Mouse (Mus musculus): ENCODE measurements around the gene C4b. TPM values are rescaled to one million over a fixed set of nuclear protein-coding genes. Genes with fewer than 3 reads are reported as not detected.
"Not testable (repeated sequence)": the region's sequence is repeated elsewhere in the genome, so short reads cannot be mapped to it uniquely, and the experiment has no call there.

Gene C4b
- polyA plus RNA-seq (2014; fragmentation: Nextera tagmentation; extraction: Ambion mirVana), result not detected in 2 replicates

DNA sequence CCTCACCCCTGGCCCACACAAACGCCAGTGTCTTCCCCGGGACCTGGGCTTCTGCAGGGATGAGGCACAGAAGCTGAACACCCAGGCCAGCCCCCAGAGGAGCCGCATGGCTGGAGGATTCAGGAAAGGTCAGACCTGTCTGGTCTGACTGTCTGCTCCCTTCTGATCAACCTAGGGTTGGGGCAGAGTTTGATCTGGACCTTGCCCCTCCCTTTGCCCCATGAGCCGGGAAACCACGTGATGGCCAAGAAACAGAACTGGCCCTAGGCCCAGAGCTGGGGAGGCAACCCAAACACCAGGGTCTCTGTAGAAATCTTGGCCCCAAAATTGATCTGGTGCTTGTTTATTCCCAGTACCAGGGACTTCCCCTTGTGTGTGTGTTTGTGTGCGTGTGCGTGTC lies at the start of gene C4b:
C4b (minus strand) TSS at position 164 of the 400 bp plus-strand sequence.
- H3K36me3 ChIP-seq (ENCODE audit: insufficient read depth), result no peaks in the 10 kb centered on the region
- ATAC-seq (ENCODE audit: insufficient read depth) (no peak), DNase-seq (no peak)
- H3K4me1 ChIP-seq (ENCODE audit: insufficient read depth), result no peaks in the 10 kb centered on the region
- H3K4me3 ChIP-seq (ENCODE audit: low read depth, low read length), result no peak within 1 kb of the TSS
- H3K9ac ChIP-seq, result no peak within 1 kb of the TSS
- 75% methylated on average over 7 of the region's 7 CpGs for WGBS
- peaks cover under 1% of the 10 kb centered on the region; the same call in 1 of the 2 replicates for H3K9me3 ChIP-seq (ENCODE audit: low read depth, low read length)
- no peak for TF ChIP-seq CTCF (IDR thresholded peaks at IDR 0.05; ENCODE audit: low read depth)
- H3K27me3 ChIP-seq (ENCODE audit: insufficient read depth, low read length), result no peaks in the 10 kb centered on the region
- H3K4me2 ChIP-seq, result no peak within 1 kb of the TSS
- no peak within 1 kb of the TSS for H3K27ac ChIP-seq (ENCODE audit: low read depth)

DNA sequence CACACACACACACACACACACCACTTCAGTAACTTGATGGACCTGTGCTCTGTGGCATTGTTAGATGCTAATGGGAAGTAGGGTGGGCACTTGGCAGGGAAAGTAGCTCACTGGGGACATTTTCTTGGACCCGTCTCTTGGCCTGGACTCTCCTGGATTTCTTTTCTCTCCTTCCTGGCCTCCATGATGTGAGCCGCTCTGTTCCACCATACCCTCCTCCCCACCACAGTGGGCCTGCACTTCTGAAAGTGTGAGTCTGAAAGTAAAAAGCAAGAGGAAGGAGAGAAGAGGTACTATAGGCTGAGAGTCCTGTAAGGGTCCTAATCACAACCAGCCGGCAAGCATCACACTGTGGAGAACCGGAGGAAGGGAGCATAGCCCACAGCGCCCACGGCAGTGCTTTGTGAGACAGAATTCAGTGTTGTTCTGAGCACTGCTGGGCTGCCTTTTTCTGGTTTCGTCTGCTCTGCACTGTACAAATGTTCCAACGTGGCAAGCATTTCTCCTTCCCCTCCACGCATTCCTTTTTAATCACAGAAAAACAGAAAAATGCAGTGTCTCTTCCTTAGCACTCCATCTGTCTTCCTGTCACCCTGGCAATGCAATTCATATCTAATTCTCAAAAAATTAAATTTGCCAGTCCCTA lies 34.1 kb upstream of the C4b start:
- Histone ChIP-seq H3K9ac (no peak overlapping the region), H3K4me3 (ENCODE audit: low read depth, low read length) (no peak overlapping the region), H3K27me3 (ENCODE audit: insufficient read depth, low read length) (no peaks in the 10 kb centered on the region), H3K4me2 (no peak overlapping the region), H3K4me1 (ENCODE audit: insufficient read depth) (no peaks in the 10 kb centered on the region), H3K36me3 (ENCODE audit: insufficient read depth) (no peaks in the 10 kb centered on the region), H3K9me3 (ENCODE audit: low read depth, low read length) (peaks cover 5% of the 10 kb centered on the region; the same call in 1 of the 2 replicates), H3K27ac (ENCODE audit: low read depth) (peak overlapping the region; percentile 30; the same call in 1 of the 2 replicates)
- TF ChIP-seq CTCF (IDR thresholded peaks at IDR 0.05; ENCODE audit: low read depth), result no peak
- DNase-seq, result peak; percentile 34
- WGBS, result 57% methylated on average over 9 of the region's 9 CpGs
- ATAC-seq (ENCODE audit: insufficient read depth), result no peak

DNA sequence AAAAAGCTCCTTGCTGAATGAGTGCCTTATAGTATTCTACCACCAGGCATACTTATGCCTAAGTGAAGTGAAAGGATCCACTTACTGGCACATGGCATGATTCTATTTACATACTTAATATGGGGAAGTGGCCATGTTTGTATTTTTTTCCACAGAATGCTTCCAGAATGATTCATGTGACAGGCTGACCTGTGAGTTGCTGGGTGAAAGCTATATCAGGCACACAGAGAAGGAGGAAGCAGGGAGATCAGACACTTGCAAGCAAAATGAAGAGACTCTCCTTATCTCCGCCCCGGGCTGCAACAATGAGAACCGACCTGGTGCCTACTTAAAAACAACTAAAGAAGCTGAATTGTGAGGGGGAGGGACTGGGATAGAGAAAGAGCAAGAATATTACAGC lies 17.8 kb upstream of the C4b start:
- ATAC-seq (ENCODE audit: insufficient read depth) (no peak), DNase-seq (no peak)
- no peak overlapping the region for H3K4me2 ChIP-seq
- no peak for TF ChIP-seq CTCF (IDR thresholded peaks at IDR 0.05; ENCODE audit: low read depth)
- H3K27me3 ChIP-seq (ENCODE audit: insufficient read depth, low read length), result no peaks in the 10 kb centered on the region
- H3K9ac ChIP-seq, result no peak overlapping the region
- no peaks in the 10 kb centered on the region for H3K36me3 ChIP-seq (ENCODE audit: insufficient read depth)
- H3K27ac ChIP-seq (ENCODE audit: low read depth), result no peak overlapping the region
- 58% methylated on average over 3 of the region's 3 CpGs for WGBS
- H3K9me3 ChIP-seq (ENCODE audit: low read depth, low read length), result no peaks in the 10 kb centered on the region
- H3K4me3 ChIP-seq (ENCODE audit: low read depth, low read length), result no peak overlapping the region
- H3K4me1 ChIP-seq (ENCODE audit: insufficient read depth), result no peaks in the 10 kb centered on the region

DNA sequence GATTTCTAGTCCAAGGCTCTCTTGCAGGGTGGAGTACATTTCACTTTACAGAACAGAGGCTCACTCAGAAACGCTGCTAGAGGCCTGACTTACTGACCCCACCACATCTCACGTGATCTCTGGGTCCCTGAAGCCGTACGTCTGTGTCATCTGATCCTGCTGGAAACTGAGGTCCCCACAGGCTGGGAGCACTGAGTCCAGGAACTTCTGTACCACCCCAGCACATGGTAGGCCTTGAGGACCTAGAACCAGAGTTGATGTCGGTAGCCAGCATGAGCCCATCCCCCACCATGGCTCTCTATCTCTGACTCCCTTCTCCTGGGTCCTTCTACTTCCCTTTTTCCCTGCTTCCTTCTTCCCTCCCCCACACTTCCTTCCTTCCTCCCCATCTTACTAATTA lies 2.8 kb upstream of the C4b start:
- WGBS, result 64% methylated on average over 5 of the region's 5 CpGs
- Histone ChIP-seq H3K27me3 (ENCODE audit: insufficient read depth, low read length) (no peaks in the 10 kb centered on the region), H3K36me3 (ENCODE audit: insufficient read depth) (no peaks in the 10 kb centered on the region), H3K4me2 (no peak overlapping the region), H3K4me3 (ENCODE audit: low read depth, low read length) (no peak overlapping the region), H3K4me1 (ENCODE audit: insufficient read depth) (no peaks in the 10 kb centered on the region), H3K9ac (no peak overlapping the region), H3K9me3 (ENCODE audit: low read depth, low read length) (peaks cover 3% of the 10 kb centered on the region; the same call in 1 of the 2 replicates), H3K27ac (ENCODE audit: low read depth) (no peak overlapping the region)
- no peak for TF ChIP-seq CTCF (IDR thresholded peaks at IDR 0.05; ENCODE audit: low read depth)
- no peak for ATAC-seq (ENCODE audit: insufficient read depth)
- no peak for DNase-seq

DNA sequence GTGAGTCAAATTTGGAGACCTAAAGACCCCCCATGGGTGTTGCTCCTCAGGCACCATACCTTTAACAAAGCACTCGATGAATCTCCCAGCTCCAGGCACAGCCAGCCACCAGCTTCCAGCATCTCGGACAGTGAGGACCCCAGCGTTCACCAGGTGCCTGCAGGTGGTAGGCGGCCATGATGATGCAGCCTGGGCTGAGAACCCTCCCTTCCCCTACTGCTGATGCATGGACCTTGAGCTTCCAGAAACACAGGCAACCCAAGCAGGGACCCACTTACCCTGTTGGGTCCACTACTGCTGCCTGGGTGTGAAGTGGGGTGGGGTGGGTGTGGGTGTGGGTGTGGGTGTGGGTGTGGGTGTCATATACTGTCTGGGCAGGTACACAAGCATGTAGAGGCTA lies 1.5 kb upstream of the C4b start:
- DNase-seq; H3K4me1 ChIP-seq (ENCODE audit: insufficient read depth); H3K9ac ChIP-seq; H3K36me3 ChIP-seq (ENCODE audit: insufficient read depth); ATAC-seq (ENCODE audit: insufficient read depth); H3K27ac ChIP-seq (ENCODE audit: low read depth); H3K27me3 ChIP-seq (ENCODE audit: insufficient read depth, low read length); H3K9me3 ChIP-seq (ENCODE audit: low read depth, low read length); H3K4me3 ChIP-seq (ENCODE audit: low read depth, low read length); H3K4me2 ChIP-seq: not testable (repeated sequence)
- WGBS, result 77% methylated on average over 4 of the region's 4 CpGs

DNA sequence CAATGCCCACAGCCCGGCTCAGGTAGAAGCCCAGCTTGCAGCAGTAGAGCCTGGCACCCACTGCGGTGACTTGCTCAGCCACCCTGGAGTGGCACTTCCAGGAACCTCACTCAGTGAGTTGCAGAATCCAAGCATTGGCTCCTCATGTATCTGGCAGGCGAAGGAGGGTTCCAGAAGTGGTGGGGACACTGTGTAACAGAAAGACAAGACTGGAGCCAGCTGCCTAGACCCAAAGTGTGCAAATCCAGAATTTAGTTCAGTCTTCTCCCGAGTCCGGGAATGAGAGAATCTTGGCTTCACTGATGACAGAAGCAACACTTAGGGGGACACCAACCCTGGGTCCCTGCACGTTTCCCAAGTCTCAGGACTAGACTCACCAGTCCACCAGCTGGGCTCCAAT lies 929 bp upstream of the C4b start:
- H3K27me3 ChIP-seq (ENCODE audit: insufficient read depth, low read length); ATAC-seq (ENCODE audit: insufficient read depth); H3K9me3 ChIP-seq (ENCODE audit: low read depth, low read length); H3K27ac ChIP-seq (ENCODE audit: low read depth); H3K4me3 ChIP-seq (ENCODE audit: low read depth, low read length); DNase-seq; H3K36me3 ChIP-seq (ENCODE audit: insufficient read depth); H3K4me2 ChIP-seq; H3K4me1 ChIP-seq (ENCODE audit: insufficient read depth); H3K9ac ChIP-seq: not testable (repeated sequence)
- 79% methylated on average over 6 of the region's 6 CpGs for WGBS

DNA sequence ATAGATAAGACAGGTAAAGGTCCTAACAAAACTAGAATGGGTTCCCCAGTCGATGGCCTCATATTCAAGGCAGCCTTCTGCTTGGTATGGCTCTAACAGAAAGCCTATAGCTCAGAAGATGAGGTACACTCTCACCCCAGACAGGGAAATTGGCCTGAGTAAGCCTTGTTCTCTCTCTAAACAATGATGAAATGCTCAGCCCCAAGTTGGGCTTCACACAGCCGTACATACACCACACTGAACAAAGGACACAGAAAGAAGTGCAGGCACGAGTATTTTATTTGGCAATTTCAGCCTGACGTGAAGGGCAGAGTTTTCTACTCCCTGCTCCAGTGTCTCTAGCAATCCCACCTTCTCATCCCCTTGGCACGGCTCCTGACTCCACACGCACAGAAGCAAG lies 524 bp upstream of the C4b start:
- no peak overlapping the region for H3K4me3 ChIP-seq (ENCODE audit: low read depth, low read length)
- TF ChIP-seq CTCF (IDR thresholded peaks at IDR 0.05; ENCODE audit: low read depth), result no peak
- H3K27ac ChIP-seq (ENCODE audit: low read depth), result no peak overlapping the region

More for the DNA sequence above, 524 bp upstream of the C4b start:
- Histone ChIP-seq H3K4me1 (ENCODE audit: insufficient read depth) (no peaks in the 10 kb centered on the region), H3K9ac (no peak overlapping the region), H3K27me3 (ENCODE audit: insufficient read depth, low read length) (no peaks in the 10 kb centered on the region), H3K36me3 (ENCODE audit: insufficient read depth) (no peaks in the 10 kb centered on the region), H3K9me3 (ENCODE audit: low read depth, low read length) (peaks cover 3% of the 10 kb centered on the region; the same call in 1 of the 2 replicates), H3K4me2 (no peak overlapping the region)
- DNase-seq (no peak), ATAC-seq (ENCODE audit: insufficient read depth) (no peak)
- 67% methylated on average over 6 of the region's 6 CpGs for WGBS
